Mouse (Mus musculus) gastrocnemius, postnatal 4 days (tissue): ENCODE measurements at regions not wholly inside any gene's neighbourhood (a gene's known extent, or its start where the extent isn't known, plus 50 kb on each side); places are given as distances from the start of the nearest gene placed in this dataset.

Source experiments
- DNase-seq, 2 experiments: peaks; one replicate each; pipeline ENCODE4 v3.0.0; 2021 to 2022; ENCODE audit warnings: low spot score in 2 of 2, mixed read lengths in 2 of 2

GRCm38 (mm10) chr1:78876156-78876555, 59.6 kb downstream of the Kcne4 start:
- DNase-seq, result peak in 1 of 2 experiments; percentile 22

DNA sequence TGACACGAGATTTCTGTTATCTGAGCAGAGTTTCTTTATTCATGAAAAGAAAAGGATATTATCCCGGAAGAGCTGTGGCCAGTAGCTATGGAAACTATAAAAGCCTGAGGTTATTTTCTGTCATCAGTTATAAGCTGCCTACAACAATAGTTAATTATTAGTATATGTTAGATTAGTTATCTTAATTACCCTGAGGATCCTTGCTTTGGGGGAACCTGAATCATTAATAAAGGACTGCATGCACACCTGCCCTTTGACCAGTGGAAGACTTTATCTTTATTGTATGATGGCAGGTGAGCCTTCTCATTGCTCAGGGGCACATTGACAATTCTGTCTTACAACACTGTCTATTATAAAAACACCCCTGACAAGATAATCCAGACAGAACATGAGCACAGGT, 62.7 kb downstream of the Kcne4 start:
- no peak for DNase-seq

GRCm38 (mm10) chr1:78882455-78882854, 65.9 kb downstream of the Kcne4 start:
- DNase-seq, result no peak

DNA sequence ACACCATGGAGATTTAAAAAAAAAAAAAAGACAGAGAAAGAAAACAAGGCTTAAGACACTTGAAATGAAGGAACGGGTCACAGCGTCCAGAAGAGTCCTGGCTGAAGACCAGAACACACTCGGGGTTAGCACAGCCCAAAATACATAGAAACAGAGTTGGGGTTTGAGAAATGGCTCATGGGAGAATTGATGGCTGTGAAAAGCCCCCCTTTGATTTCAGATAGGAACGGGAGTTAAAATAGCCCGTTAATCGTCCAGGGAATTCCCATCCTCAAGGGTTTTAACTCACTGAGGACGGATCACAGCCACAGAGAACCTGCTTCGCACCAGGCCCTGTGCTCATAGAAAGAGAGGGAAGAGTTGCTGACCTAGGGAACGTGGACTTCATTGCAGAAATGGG, 72.7 kb downstream of the Kcne4 start:
- no peak for DNase-seq

DNA sequence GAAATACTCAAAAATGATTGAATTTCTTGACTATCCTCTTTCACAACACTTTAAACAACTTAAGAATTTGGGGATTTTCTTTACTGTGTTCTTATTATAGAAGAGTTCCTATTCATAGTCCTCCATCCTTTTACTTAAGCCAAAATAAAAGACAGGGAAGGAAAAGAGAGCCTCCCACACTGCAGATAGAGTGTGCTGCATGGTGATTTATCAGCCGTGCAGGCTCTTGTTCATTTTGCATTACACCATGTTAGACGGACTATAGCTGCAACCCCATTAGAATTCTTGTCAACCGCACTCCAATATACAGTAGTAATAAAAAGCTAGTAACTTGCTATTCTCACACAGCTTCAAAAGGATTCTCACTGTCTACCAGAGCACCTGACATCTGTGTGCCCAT, 74.8 kb downstream of the Kcne4 start:
- DNase-seq, result no peak

DNA sequence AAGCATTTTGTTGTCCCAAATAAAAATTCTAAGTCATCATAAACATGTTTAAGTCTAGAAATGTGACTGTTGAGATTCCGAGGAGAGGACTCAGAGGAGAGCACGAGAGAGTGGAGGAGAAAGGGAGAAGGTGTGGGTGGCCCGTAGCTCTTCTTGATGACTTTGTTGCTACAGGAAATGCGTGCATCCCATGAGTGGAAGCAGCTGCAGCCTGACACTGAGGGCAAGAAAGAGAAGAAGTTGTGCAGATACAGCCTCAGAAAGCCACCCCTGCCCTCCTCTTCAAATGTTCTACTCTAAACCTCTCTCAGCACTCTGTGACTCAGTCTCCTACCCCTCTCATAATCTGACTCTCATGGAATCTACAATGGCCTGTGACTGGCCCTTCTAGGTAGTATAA, 77.7 kb downstream of the Kcne4 start:
- DNase-seq, result no peak

DNA sequence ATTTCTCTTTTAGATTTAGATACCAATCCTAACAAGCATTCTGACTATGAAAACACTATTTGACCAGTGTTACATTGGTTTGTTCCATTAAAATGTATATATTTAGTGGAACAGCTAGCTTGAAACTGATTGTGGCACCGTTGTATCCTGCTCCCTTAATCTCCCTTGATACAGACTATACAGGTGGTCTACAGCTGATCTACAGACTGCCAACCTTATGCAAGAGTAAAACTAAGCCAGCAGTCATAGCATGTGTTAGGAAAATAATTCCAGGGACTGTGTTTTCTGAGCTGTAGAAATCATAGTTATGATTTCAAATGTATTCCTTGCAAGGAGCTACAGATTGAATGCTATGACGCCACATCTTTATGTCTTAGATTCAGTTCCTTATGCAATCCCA, 78.6 kb downstream of the Kcne4 start:
- no peak for DNase-seq

- DNase-seq, result no peak
Measured at GRCm38 (mm10) chr1:78907591-78907990, 91.0 kb downstream of the Kcne4 start.

DNA sequence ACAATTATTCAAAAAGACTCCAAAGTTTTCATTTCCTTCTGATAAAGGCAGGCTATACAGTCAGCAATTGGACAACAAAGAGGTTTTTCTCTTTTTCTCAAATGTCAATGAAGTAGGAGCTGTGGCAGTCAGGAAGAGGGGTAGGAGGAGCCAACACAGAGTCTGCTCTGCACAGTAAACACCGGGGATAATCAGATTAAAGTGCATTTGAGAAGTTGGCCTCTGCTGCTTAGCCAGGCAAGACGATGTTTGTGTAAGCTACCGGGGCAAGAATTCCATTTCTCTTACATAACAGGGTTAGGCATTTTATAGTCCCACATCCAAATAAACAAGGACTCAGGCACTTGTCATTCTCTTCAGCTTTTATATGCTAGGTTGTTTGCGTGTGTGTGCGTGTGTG, 91.4 kb downstream of the Kcne4 start:
- DNase-seq, result no peak

DNA sequence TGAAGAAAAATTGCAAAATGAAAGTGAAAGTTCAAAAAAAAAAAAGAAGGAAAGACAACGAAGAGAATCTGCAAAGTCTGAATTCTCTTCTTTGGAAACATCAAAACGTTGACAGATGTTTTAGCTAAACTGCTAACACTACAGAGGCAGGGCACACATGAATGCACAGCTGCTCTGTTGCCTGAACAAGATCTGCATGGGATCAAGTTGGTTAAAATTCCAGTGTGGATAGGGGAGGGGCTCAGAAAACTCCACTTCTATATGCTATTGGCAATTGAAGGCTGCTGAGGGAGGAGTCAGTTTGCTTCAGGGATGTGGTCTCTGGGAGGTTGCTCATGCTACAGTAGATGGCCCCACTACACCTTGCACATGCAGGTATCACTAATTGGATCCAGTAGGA, 97.2 kb downstream of the Kcne4 start:
- DNase-seq, result no peak

- DNase-seq, result no peak
Measured at GRCm38 (mm10) chr1:78919863-78920262, 103.3 kb downstream of the Kcne4 start.

GRCm38 (mm10) chr1:78929975-78930374, 113.4 kb downstream of the Kcne4 start:
- DNase-seq, result no peak

DNA sequence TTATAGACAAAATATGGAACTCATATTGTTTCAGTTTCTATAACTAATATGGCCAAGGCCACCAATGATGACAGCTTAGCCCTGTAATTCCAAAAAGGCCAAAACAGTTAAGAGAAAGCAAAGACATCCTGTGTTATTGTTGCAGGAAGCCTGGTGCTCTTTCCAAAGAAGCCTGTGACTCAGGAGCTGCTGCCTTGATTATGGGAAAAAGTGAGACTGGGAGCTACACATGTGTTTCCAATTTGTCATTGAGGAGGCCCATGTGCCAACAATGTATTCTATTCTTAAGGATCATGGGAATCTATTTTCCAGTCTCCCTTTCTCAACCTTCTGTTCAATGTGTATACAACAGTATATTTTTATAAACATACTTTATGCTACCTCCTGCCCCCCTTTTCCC, 123.3 kb downstream of the Kcne4 start:
- DNase-seq, result no peak

- no peak for DNase-seq
Measured at GRCm38 (mm10) chr1:78945588-78945987, 129.0 kb downstream of the Kcne4 start.

- no peak for DNase-seq
Measured at GRCm38 (mm10) chr1:78980051-78980450, 163.5 kb downstream of the Kcne4 start.
